In genomic region chr4:32569995-32570938, GRCm38 (mm10) we compare ENCODE assay signal across 8 mouse cellular contexts. TPM values are rescaled to one million over a fixed set of nuclear protein-coding genes. Genes with fewer than 3 reads are reported as not detected.
DNase-seq lines count a peak whose midpoint lies in the region; ATAC-seq and TF ChIP-seq lines count a peak whose summit lies in the region.

No protein-coding gene starts in this region.

- H3K9me3 ChIP-seq in midbrain, embryonic 15.5 days = no peaks in the 10 kb centered on the region

- DNase-seq in layer of hippocampus, adult 11-12 months (ENCODE audit: low spot score) = peak; percentile 52
- no peak for DNase-seq in layer of hippocampus, adult 18-20 months (ENCODE audit: low spot score in 2 of 2)
- peak; percentile 33 for DNase-seq in cerebellum, adult 9-10 months
- DNase-seq in frontal cortex, postnatal 36 days (ENCODE audit: low spot score in 2 of 2) = peak; percentile 32 to 40
- peak; percentile 37 for DNase-seq in left cerebral cortex, postnatal 4 days
- DNase-seq in thymus, adult 2 months = no peak

- H3K4me2 ChIP-seq in midbrain, embryonic 15.5 days = 0 out of 2 replicates have a peak overlapping the region, but pooled peaks have one; percentile 0

- H3K27me3 ChIP-seq in midbrain, embryonic 15.5 days (replicated peaks) = no peaks in the 10 kb centered on the region
- no peaks in the 10 kb centered on the region for H3K27me3 ChIP-seq in thymus, adult 2 months (ENCODE audit: control insufficient read depth, insufficient read depth, low read length)

- intact Hi-C loops in left cerebral cortex, postnatal 4 days (cut with DNase I) = loop anchor here (5.0 kb wide), 2 partner anchors 333 to 513 kb away; partner anchors contain the start of gene Bach2

- no peak for TF ChIP-seq POLR2A in thymus, adult 2 months (IDR thresholded peaks at IDR 0.05; ENCODE audit: control insufficient read depth, extremely low read depth, insufficient read depth, low read length, poor library complexity)

- H3K4me1 ChIP-seq in midbrain, embryonic 15.5 days = peaks cover 25% of the 10 kb centered on the region
- H3K4me1 ChIP-seq in thymus, adult 2 months (replicated peaks; ENCODE audit: control insufficient read depth, insufficient read depth, low read length) = peaks cover 5% of the 10 kb centered on the region

- no peak overlapping the region for H3K9ac ChIP-seq in midbrain, embryonic 15.5 days

- no peaks in the 10 kb centered on the region for H3K36me3 ChIP-seq in midbrain, embryonic 15.5 days (replicated peaks)
- no peaks in the 10 kb centered on the region for H3K36me3 ChIP-seq in thymus, adult 2 months (ENCODE audit: control insufficient read depth, insufficient read depth, low read length)

- ATAC-seq in midbrain, embryonic 15.5 days (replicated peaks) = peak; percentile 81
- no peak for ATAC-seq in activated CD4-positive, CD25-positive, alpha-beta regulatory T cell, adult 4 months

- H3K4me3 ChIP-seq in midbrain, embryonic 15.5 days = no peak overlapping the region
- no peak overlapping the region for H3K4me3 ChIP-seq in thymus, adult 2 months (ENCODE audit: control insufficient read depth, insufficient read depth, low read length)

- WGBS in midbrain, embryonic 15.5 days = 31% methylated on average over 17 of the region's 17 CpGs
- WGBS in thymus, adult 2 months = 80% methylated on average over 17 of the region's 17 CpGs

- H3K27ac ChIP-seq in midbrain, embryonic 15.5 days = peak overlapping the region; percentile 42
- no peak overlapping the region for H3K27ac ChIP-seq in thymus, adult 2 months (ENCODE audit: control insufficient read depth, insufficient read depth, low read length)

- no peak for TF ChIP-seq CTCF in thymus, adult 2 months (IDR thresholded peaks at IDR 0.05; ENCODE audit: borderline replicate concordance, control insufficient read depth, extremely low read depth, insufficient read depth, low read length, poor library complexity)

RNA-seq across cellular contexts. Expression of gene Gja10, which starts 32.3 kb away (rescaled TPM):
- total RNA-seq in layer of hippocampus, adult 18-20 months (2021) = not detected
- total RNA-seq in left cerebral cortex, postnatal 4 days (2021) = not detected
- polyA plus RNA-seq in midbrain, embryonic 15.5 days (2015; fragmentation: Nextera tagmentation; extraction: Ambion mirVana) = 0.11 TPM in 1 of 2 replicates, not detected in the other
- polyA plus RNA-seq in thymus, adult 2 months (2012; rRNA removed) = 0.12 TPM in 1 of 2 replicates, not detected in the other
- polyA plus RNA-seq in activated CD4-positive, CD25-positive, alpha-beta regulatory T cell, adult 4 months (2017; shearing (Covaris generic)) = not detected

RNA-seq across cellular contexts. Expression of gene Casp8ap2, which starts 45.0 kb away (rescaled TPM):
- total RNA-seq in layer of hippocampus, adult 18-20 months (2021) = 10 to 100 TPM in 1 of 2 experiments, 1 to 10 TPM in 1; 9.2 to 10.7 TPM
- total RNA-seq in left cerebral cortex, postnatal 4 days (2021) = 10 to 100 TPM; 13.5 to 14.6 TPM
- 43.2 and 45.2 TPM in 2 replicates for polyA plus RNA-seq in midbrain, embryonic 15.5 days (2015; fragmentation: Nextera tagmentation; extraction: Ambion mirVana)
- polyA plus RNA-seq in thymus, adult 2 months (2012; rRNA removed) = 5.4 and 14.7 TPM in 2 replicates
- polyA plus RNA-seq in activated CD4-positive, CD25-positive, alpha-beta regulatory T cell, adult 4 months (2017; shearing (Covaris generic)) = 10 to 100 TPM; 33.8 to 43.7 TPM

Comparison
In these comparisons a context has a peak if more than half of its experiments do, and no peak if none do; other contexts are left out.
1. DNase-seq: peak in layer of hippocampus, adult 11-12 months (single experiment), cerebellum, adult 9-10 months (single experiment), frontal cortex, postnatal 36 days (2 of 2) and left cerebral cortex, postnatal 4 days (single experiment); none in layer of hippocampus, adult 18-20 months (0 of 2) and thymus, adult 2 months (single experiment).